Mouse (Mus musculus) forebrain, embryonic 14.5 days (tissue): ENCODE measurements around the gene Tbx10. TPM values are rescaled to one million over a fixed set of nuclear protein-coding genes. Genes with fewer than 3 reads are reported as not detected.
A peak's percentile ranks its signal among the peaks of the same experiment; 100 is the strongest.
"Not testable (repeated sequence)": the region's sequence is repeated elsewhere in the genome, so short reads cannot be mapped to it uniquely, and the experiment has no call there.

ENCODE experiments used
- ATAC-seq: fragments of 200-750 bp; cut with Nextera tagmentation; 2 replicates; pipeline ENCODE4 v1.8.0; 2017; ENCODE audit warnings: mild to moderate bottlenecking, moderate library complexity
- DNase-seq: peaks from one replicate; pipeline ENCODE4 v3.0.0-alpha.2; 2015; ENCODE audit warnings: low spot score
- H3K27ac ChIP-seq: fragments of 300-500 bp; sonication (generic); 2 replicates; pipeline ENCODE4 v1.5.1; 2014; ENCODE audit warnings: low read depth, mild to moderate bottlenecking, control low read depth, low read length, moderate library complexity
- H3K27me3 ChIP-seq: fragments of 300-500 bp; sonication (generic); replicated peaks from 2 replicates; pipeline ENCODE4 v1.6.1; 2014; ENCODE audit warnings: low read length, control low read depth, mixed read lengths; ENCODE audit not compliant: control insufficient read depth, insufficient read depth
- H3K36me3 ChIP-seq: fragments of 300-500 bp; sonication (generic); 2 replicates; pipeline ENCODE4 v1.6.1; 2014; ENCODE audit warnings: low read length, control low read depth; ENCODE audit not compliant: control insufficient read depth, insufficient read depth
- H3K4me1 ChIP-seq: fragments of 300-500 bp; sonication (generic); 2 replicates; pipeline ENCODE4 v1.6.1; 2014; ENCODE audit warnings: antibody characterized with exemption, low read length, control low read depth; ENCODE audit not compliant: control insufficient read depth, insufficient read depth
- H3K4me2 ChIP-seq: fragments of 300-500 bp; sonication (generic); 2 replicates; pipeline ENCODE4 v1.6.1; 2014; ENCODE audit warnings: mild to moderate bottlenecking, control low read depth, low read length
- H3K4me3 ChIP-seq: fragments of 300-500 bp; sonication (generic); 2 replicates; pipeline ENCODE4 v1.5.1; 2014; ENCODE audit warnings: low read depth, low read length, control low read depth
- H3K9ac ChIP-seq: fragments of 300-500 bp; sonication (generic); 2 replicates; pipeline ENCODE4 v1.6.1; 2014; ENCODE audit warnings: mild to moderate bottlenecking, low read length, control low read depth, moderate library complexity
- H3K9me3 ChIP-seq: fragments of 300-500 bp; sonication (generic); replicated peaks from 2 replicates; pipeline ENCODE4 v1.6.1; 2016; ENCODE audit warnings: low read length, control low read depth, mixed read lengths; ENCODE audit not compliant: control insufficient read depth
- WGBS: fragments of 180-500 bp; shearing (Covaris S2); extraction: QIAGEN DNeasy Blood & Tissue Kit; methylation state at CpG from one replicate; pipeline ENCODE4 v1.1.7; 2014; 5-methylcytosine and 5-hydroxymethylcytosine counted together
- polyA plus RNA-seq: library from polyadenylated mRNA; unstranded; fragments of >200 nt; fragmentation: Nextera tagmentation; extraction: Ambion mirVana; gene quantifications from 2 replicates; pipeline ENCODE4 v1.2.1, GENCODE M21; 2014

The Tbx10 gene
- polyA plus RNA-seq, 1 experiment from 2014 or later = not detected

- 73% methylated on average over 3 of the region's 3 CpGs for WGBS
- ATAC-seq (no peak), DNase-seq (no peak)
- Histone ChIP-seq H3K4me3 (no peak overlapping the region), H3K9me3 (no peaks in the 10 kb centered on the region), H3K9ac (no peak overlapping the region), H3K36me3 (no peaks in the 10 kb centered on the region), H3K4me1 (no peaks in the 10 kb centered on the region), H3K27me3 (no peaks in the 10 kb centered on the region), H3K27ac (no peak overlapping the region), H3K4me2 (no peak overlapping the region)
Observed at GRCm38 (mm10) chr19:3955033-3955432, 37.5 kb upstream of the Tbx10 start.

- DNase-seq (no peak), ATAC-seq (no peak)
- Histone ChIP-seq H3K9me3 (no peaks in the 10 kb centered on the region), H3K36me3 (no peaks in the 10 kb centered on the region), H3K9ac (no peak overlapping the region), H3K4me3 (no peak overlapping the region), H3K4me2 (no peak overlapping the region), H3K27ac (no peak overlapping the region), H3K27me3 (no peaks in the 10 kb centered on the region), H3K4me1 (no peaks in the 10 kb centered on the region)
- WGBS = 72% methylated on average over 4 of the region's 4 CpGs
Observed at GRCm38 (mm10) chr19:3955804-3956203, 36.7 kb upstream of the Tbx10 start.

- H3K4me2 ChIP-seq, H3K4me1 ChIP-seq, ATAC-seq, DNase-seq, H3K27me3 ChIP-seq, H3K27ac ChIP-seq, H3K9ac ChIP-seq, H3K36me3 ChIP-seq, H3K4me3 ChIP-seq, H3K9me3 ChIP-seq: not testable (repeated sequence)
- 81% methylated on average over 5 of the region's 5 CpGs for WGBS
Observed at GRCm38 (mm10) chr19:3957296-3958036, 35.1 kb upstream of the Tbx10 start.

GRCm38 (mm10) chr19:3958470-3958869, 34.1 kb upstream of the Tbx10 start, which contains the start of gene Aldh3b3:
Gene Aldh3b3 (plus strand): TSS chr19:3958645.
- no peak within 1 kb of the TSS for H3K9ac ChIP-seq
- no peaks in the 10 kb centered on the region for H3K27me3 ChIP-seq
- H3K4me1 ChIP-seq = no peaks in the 10 kb centered on the region
- H3K4me2 ChIP-seq = no peak within 1 kb of the TSS
- no peak within 1 kb of the TSS for H3K27ac ChIP-seq
- DNase-seq = peak; percentile 46
- no peaks in the 10 kb centered on the region for H3K9me3 ChIP-seq
- H3K36me3 ChIP-seq = no peaks in the 10 kb centered on the region
- no peak within 1 kb of the TSS for H3K4me3 ChIP-seq
- ATAC-seq = no peak
- WGBS = 63% methylated on average over 4 of the region's 4 CpGs

GRCm38 (mm10) chr19:3959030-3959429, 33.5 kb upstream of the Tbx10 start:
- no peak for DNase-seq
- no peak overlapping the region for H3K9ac ChIP-seq
- ATAC-seq = no peak

GRCm38 (mm10) chr19:3960211-3960610, 32.3 kb upstream of the Tbx10 start:
- no peak for ATAC-seq
- no peaks in the 10 kb centered on the region for H3K27me3 ChIP-seq
- WGBS = 78% methylated on average over 5 of the region's 5 CpGs

More at GRCm38 (mm10) chr19:3959030-3959429, 33.5 kb upstream of the Tbx10 start:
- H3K27me3 ChIP-seq = no peaks in the 10 kb centered on the region
- H3K4me3 ChIP-seq = no peak overlapping the region
- no peaks in the 10 kb centered on the region for H3K4me1 ChIP-seq
- H3K9me3 ChIP-seq = no peaks in the 10 kb centered on the region
- H3K36me3 ChIP-seq = no peaks in the 10 kb centered on the region
- H3K4me2 ChIP-seq = no peak overlapping the region
- no peak overlapping the region for H3K27ac ChIP-seq

GRCm38 (mm10) chr19:3961805-3962204, 30.7 kb upstream of the Tbx10 start:
- H3K4me2 ChIP-seq, H3K4me1 ChIP-seq, H3K27ac ChIP-seq, DNase-seq, H3K9ac ChIP-seq, H3K4me3 ChIP-seq, H3K27me3 ChIP-seq, H3K9me3 ChIP-seq, H3K36me3 ChIP-seq: not testable (repeated sequence)
- ATAC-seq = peak; percentile 46
- 66% methylated on average over 6 of the region's 6 CpGs for WGBS

More at GRCm38 (mm10) chr19:3960211-3960610, 32.3 kb upstream of the Tbx10 start:
- Histone ChIP-seq H3K4me3 (no peak overlapping the region), H3K27ac (no peak overlapping the region), H3K9ac (no peak overlapping the region), H3K36me3 (no peaks in the 10 kb centered on the region), H3K4me2 (no peak overlapping the region), H3K9me3 (no peaks in the 10 kb centered on the region), H3K4me1 (no peaks in the 10 kb centered on the region)
- no peak for DNase-seq

GRCm38 (mm10) chr19:3962469-3962868, 30.1 kb upstream of the Tbx10 start:
- Histone ChIP-seq H3K27me3 (no peaks in the 10 kb centered on the region), H3K9ac (no peak overlapping the region), H3K4me1 (no peaks in the 10 kb centered on the region), H3K9me3 (no peaks in the 10 kb centered on the region), H3K4me3 (no peak overlapping the region), H3K36me3 (no peaks in the 10 kb centered on the region), H3K27ac (no peak overlapping the region), H3K4me2 (no peak overlapping the region)
- DNase-seq = no peak
- WGBS = 12% methylated on average over 2 of the region's 2 CpGs
- ATAC-seq = no peak

GRCm38 (mm10) chr19:3964030-3964429, 28.5 kb upstream of the Tbx10 start:
- Histone ChIP-seq H3K36me3 (no peaks in the 10 kb centered on the region), H3K27me3 (no peaks in the 10 kb centered on the region), H3K4me1 (no peaks in the 10 kb centered on the region), H3K4me2 (no peak overlapping the region), H3K27ac (no peak overlapping the region), H3K4me3 (no peak overlapping the region), H3K9me3 (no peaks in the 10 kb centered on the region), H3K9ac (no peak overlapping the region)
- DNase-seq (no peak), ATAC-seq (no peak)
- WGBS = 80% methylated on average over 4 of the region's 4 CpGs
